Mouse (Mus musculus) stomach, embryonic 16.5 days (tissue): Measurements from ENCODE around the gene Osmr. TPM values are rescaled to one million over a fixed set of nuclear protein-coding genes. Genes with fewer than 3 reads are reported as not detected.
A peak's percentile ranks its signal among the peaks of the same experiment; 100 is the strongest.

ENCODE experiments used
- ATAC-seq: fragments of 200-750 bp; cut with Nextera tagmentation; 2 replicates; pipeline ENCODE4 v1.8.0; 2017; ENCODE audit warnings: moderate number of reproducible peaks, moderate TSS enrichment; ENCODE audit not compliant: insufficient read depth, low FRiP score
- H3K27ac ChIP-seq: fragments of 300-500 bp; sonication (generic); 2 replicates; pipeline ENCODE4 v1.5.1; 2014; ENCODE audit warnings: low read length
- H3K27me3 ChIP-seq: fragments of 300-500 bp; sonication (generic); 2 replicates; pipeline ENCODE4 v1.6.1; 2014; ENCODE audit warnings: low read length, control low read depth, mixed read lengths; ENCODE audit not compliant: control insufficient read depth, insufficient read depth
- H3K36me3 ChIP-seq: fragments of 300-500 bp; sonication (generic); 2 replicates; pipeline ENCODE4 v1.6.1; 2014; ENCODE audit warnings: low read length; ENCODE audit not compliant: control insufficient read depth, insufficient read depth
- H3K4me1 ChIP-seq: fragments of 300-500 bp; sonication (generic); 2 replicates; pipeline ENCODE4 v1.6.1; 2014; ENCODE audit warnings: low read length, control low read depth, mixed read lengths; ENCODE audit not compliant: control insufficient read depth, insufficient read depth
- H3K4me2 ChIP-seq: fragments of 300-500 bp; sonication (generic); 2 replicates; pipeline ENCODE4 v1.6.1; 2014; ENCODE audit warnings: low read depth, low read length, mixed read lengths
- H3K4me3 ChIP-seq: fragments of 300-500 bp; sonication (generic); replicated peaks from 2 replicates; pipeline ENCODE4 v1.5.1; 2014; ENCODE audit warnings: mild to moderate bottlenecking, low read length
- H3K9ac ChIP-seq: fragments of 300-500 bp; sonication (generic); 2 replicates; pipeline ENCODE4 v1.6.1; 2014; ENCODE audit warnings: low read length
- H3K9me3 ChIP-seq: fragments of 300-500 bp; sonication (generic); replicated peaks from 2 replicates; pipeline ENCODE4 v1.6.1; 2016; ENCODE audit warnings: low read length, control low read depth; ENCODE audit not compliant: control insufficient read depth
- WGBS: fragments of 180-500 bp; shearing (Covaris S2); extraction: QIAGEN DNeasy Blood & Tissue Kit; methylation state at CpG from one replicate; pipeline ENCODE4 v1.1.7; 2014; 5-methylcytosine and 5-hydroxymethylcytosine counted together
- polyA plus RNA-seq: library from polyadenylated mRNA; unstranded; fragments of >200 nt; fragmentation: Nextera tagmentation; extraction: Ambion mirVana; gene quantifications from 2 replicates; pipeline ENCODE4 v1.2.1, GENCODE M21; 2015

Osmr gene
- polyA plus RNA-seq, 1 experiment from 2014 or later, result 2.5 TPM

DNA sequence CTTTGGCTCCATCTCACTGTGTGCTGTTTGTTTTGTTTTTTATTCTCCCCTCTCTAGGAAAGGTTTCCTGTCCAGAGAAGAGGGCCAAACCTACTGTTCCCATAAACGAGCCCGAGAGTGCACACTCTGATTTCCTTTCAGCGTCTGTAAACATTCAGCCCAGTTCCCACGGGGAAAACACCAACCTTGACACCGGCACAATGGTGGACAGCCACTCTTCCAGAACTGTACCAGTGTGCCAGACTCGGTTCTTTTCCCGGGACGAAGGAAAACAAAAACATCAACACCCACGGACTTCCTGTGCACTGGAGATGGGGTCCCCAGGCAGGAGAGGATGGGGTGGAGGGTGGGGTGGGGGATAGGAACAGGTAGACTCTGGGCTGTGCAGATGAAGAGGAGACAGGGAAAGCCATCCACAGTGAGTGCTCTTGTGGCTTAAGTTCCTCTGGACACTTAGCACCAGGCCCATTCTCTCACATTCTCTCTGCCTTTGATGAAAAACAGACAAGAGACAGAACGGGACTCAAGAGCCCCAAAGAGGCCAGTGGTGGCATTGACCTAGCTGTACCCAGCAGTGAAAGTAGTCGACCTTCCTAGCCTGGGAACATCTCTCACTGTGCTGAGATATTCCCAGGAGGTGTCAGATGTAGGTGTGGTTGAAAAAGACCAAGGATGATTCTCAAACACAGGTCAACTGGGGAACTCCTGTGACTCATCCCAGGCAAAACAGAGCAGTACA, 3.0 kb downstream of the Osmr start:
- H3K4me2 ChIP-seq, result no peak overlapping the region

DNA sequence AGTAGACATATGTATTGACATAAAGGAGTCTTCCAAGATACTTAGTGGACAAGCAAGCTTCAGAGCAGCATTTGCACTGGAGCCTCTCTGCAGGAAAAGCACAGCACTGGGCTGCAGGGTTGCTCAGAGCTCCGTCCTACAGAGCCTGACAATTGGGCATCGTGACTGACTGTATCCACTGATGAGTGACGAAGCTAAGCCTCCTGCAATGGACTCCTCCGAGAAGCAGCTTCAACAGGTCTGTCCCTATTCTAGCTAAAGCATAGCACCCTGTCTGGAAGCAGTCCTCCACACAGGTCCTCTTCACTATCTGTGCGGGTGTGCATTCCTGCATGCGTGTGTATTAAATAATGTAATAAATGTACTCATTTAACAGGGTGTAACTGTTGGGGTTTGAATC, 7.9 kb downstream of the Osmr start:
- no peak overlapping the region for H3K27ac ChIP-seq
- no peaks in the 10 kb centered on the region for H3K27me3 ChIP-seq
- no peak overlapping the region for H3K4me2 ChIP-seq
- peaks cover 3% of the 10 kb centered on the region; the same call in 1 of the 2 replicates for H3K4me1 ChIP-seq
- H3K9ac ChIP-seq, result no peak overlapping the region
- no peak for ATAC-seq
- H3K4me3 ChIP-seq, result no peak overlapping the region
- 81% methylated on average over 6 of the region's 6 CpGs for WGBS
- H3K9me3 ChIP-seq, result no peaks in the 10 kb centered on the region
- no peaks in the 10 kb centered on the region for H3K36me3 ChIP-seq

More for the DNA sequence above, 3.0 kb downstream of the Osmr start:
- no peak for ATAC-seq
- 40% methylated on average over 11 of the region's 11 CpGs for WGBS
- H3K27ac ChIP-seq, result no peak overlapping the region
- H3K4me1 ChIP-seq, result peaks cover 6% of the 10 kb centered on the region; the same call in 1 of the 2 replicates
- H3K9ac ChIP-seq, result no peak overlapping the region
- no peak overlapping the region for H3K4me3 ChIP-seq
- H3K27me3 ChIP-seq, result peaks cover 6% of the 10 kb centered on the region; the same call in 1 of the 2 replicates
- no peaks in the 10 kb centered on the region for H3K9me3 ChIP-seq
- no peaks in the 10 kb centered on the region for H3K36me3 ChIP-seq

DNA sequence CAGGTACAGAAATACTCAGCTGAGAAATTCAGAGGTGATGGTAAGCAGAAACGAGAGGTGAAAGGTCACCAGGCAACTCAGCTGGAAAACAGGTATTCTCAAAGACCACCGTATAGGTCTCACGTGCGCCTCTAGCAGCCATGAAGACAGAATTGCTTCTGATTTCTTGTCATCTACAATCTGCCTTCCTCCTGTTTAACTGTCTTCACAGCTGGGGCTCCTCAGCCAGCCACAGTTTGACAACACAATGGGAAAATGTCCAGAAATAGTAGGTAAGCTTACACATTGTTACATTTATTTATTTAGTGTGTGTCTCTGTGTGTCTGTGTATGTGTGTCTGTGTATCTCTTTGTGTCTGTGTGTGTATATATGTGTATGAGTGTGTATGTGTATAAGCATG, 12.6 kb downstream of the Osmr start:
- Histone ChIP-seq H3K4me1 (peaks cover 8% of the 10 kb centered on the region), H3K36me3 (no peaks in the 10 kb centered on the region), H3K9me3 (no peaks in the 10 kb centered on the region), H3K9ac (no peak overlapping the region), H3K27me3 (no peaks in the 10 kb centered on the region), H3K4me3 (no peak overlapping the region), H3K27ac (0 out of 2 replicates have a peak overlapping the region, but pooled peaks have one; percentile 34), H3K4me2 (no peak overlapping the region)
- ATAC-seq, result no peak
- WGBS, result 74% methylated on average over 4 of the region's 4 CpGs

DNA sequence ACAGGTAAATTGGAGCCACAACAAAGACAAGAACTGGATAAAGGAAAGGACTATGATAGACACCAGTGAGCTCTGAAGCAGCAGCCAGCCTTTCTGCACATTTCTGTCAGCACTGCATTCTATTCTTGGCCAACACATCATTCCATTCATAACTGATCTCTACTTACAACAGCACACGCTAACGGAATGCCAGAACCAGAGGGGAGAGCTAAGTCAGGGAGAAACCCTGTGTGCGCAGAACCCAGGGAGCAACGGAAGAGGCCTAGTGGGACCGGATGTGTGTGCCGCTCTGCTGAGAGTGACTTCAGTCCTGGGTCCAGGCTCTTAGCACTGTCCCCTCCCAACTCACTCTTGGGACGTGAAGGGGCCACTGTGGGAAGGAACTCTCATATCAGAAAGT, 13.2 kb downstream of the Osmr start:
- no peak overlapping the region for H3K4me2 ChIP-seq
- no peaks in the 10 kb centered on the region for H3K9me3 ChIP-seq
- H3K27me3 ChIP-seq, result no peaks in the 10 kb centered on the region
- peaks cover 8% of the 10 kb centered on the region for H3K4me1 ChIP-seq
- 50% methylated on average over 7 of the region's 7 CpGs for WGBS
- peak overlapping the region; percentile 34; the same call in 1 of the 2 replicates for H3K27ac ChIP-seq
- no peak overlapping the region for H3K4me3 ChIP-seq
- H3K36me3 ChIP-seq, result no peaks in the 10 kb centered on the region
- H3K9ac ChIP-seq, result no peak overlapping the region
- ATAC-seq, result peak; percentile 64; the same call in 1 of the 2 replicates

DNA sequence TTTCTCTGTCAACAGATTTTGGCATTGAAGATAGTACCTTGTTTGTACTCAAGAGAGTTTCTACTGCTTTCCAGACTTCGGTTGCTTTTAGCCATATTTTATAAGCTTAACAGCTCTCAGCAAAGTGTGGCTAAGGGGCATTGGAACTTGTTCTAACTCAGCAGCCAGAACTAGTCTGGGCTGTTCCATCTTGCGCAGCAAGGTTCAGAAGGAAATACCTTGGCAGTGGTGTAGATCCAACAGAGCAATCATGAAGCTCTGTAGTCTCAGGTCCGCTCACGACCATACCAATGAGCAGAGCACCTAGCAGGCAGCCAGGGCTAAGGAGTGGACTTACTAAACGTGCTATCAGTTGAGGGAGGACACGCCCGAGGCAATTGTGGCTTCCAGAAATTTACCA, 15.0 kb downstream of the Osmr start:
- peaks cover 8% of the 10 kb centered on the region for H3K4me1 ChIP-seq
- H3K4me3 ChIP-seq, result no peak overlapping the region
- no peak overlapping the region for H3K4me2 ChIP-seq
- H3K36me3 ChIP-seq, result no peaks in the 10 kb centered on the region
- no peak overlapping the region for H3K9ac ChIP-seq
- no peaks in the 10 kb centered on the region for H3K27me3 ChIP-seq
- ATAC-seq, result no peak
- H3K27ac ChIP-seq, result no peak overlapping the region
- WGBS, result 67% methylated on average over 7 of the region's 7 CpGs
- no peaks in the 10 kb centered on the region for H3K9me3 ChIP-seq

DNA sequence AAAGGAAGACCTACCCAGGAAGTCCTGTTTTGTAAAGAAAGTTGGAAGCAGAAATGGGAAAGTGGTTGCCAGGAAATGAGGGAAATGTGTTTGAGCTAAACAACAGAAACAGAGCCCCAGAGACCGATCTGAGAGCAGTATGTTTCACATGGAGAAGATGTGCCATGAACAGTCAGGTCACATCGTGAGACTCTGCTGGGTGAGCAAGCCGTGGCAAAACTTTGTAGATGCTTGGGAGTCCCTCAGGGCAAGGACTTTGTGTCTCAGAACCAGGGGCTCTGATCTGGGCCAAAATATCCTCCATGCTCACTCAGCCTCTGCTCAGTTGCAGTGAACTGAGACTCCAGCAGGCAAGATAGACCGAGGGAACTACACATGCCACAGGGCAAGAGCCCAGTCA, 15.9 kb downstream of the Osmr start:
- H3K36me3 ChIP-seq, result no peaks in the 10 kb centered on the region
- no peaks in the 10 kb centered on the region for H3K9me3 ChIP-seq
- H3K27me3 ChIP-seq, result no peaks in the 10 kb centered on the region
- H3K4me2 ChIP-seq, result no peak overlapping the region
- no peak for ATAC-seq
- H3K4me1 ChIP-seq, result peaks cover 8% of the 10 kb centered on the region
- 85% methylated on average over 4 of the region's 4 CpGs for WGBS
- H3K9ac ChIP-seq, result no peak overlapping the region
- no peak overlapping the region for H3K4me3 ChIP-seq
- H3K27ac ChIP-seq, result no peak overlapping the region

DNA sequence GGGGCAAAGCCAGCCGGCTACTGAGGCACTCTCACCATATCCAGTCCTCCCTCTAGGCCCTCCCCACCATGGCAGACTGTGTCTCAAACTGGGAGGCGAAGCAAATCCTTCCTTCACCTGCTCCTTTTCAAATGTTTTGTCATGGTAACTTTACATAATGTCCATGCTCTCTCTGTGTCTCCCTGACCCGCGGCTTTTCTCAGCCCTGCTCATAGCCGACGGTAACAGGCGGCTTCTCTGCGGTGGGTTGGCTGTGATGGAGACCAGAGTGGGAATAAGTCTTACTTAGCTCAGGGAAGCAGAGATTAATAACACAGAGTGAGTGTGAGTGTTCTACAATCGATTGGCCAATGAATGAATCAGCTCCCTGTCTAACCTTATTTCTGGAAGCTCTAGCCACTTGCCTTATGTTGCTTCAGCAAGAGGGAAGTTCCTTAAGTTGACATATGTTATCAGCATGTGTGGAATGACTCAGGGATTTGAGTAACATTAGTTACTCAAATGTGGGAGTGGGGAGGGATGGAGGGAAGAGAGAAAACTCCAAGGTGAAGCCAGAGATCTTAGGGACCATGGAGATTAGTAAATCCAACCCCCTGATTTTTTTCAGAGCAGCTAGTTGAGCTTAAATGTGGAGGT, 17.4 kb downstream of the Osmr start:
- ATAC-seq, result no peak

DNA sequence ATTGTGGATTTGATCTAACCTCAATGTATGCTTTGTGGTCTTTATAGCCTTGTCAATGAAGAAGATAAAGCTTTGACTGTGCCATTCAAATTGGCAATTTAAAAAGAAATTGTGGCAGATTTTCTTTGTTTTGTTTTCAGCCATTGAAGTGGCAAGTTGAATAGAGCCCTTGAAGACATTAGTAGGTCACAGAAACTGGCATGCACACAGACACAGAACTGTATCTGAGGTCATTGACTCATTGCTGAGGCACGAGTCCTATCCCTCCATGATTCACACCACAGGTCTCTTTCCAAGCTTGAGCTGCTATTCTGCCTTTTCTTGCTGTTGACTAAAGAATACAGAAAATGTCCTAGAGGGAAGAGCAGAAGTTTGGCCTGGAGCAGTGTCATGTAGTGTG, 24.9 kb downstream of the Osmr start:
- no peak overlapping the region for H3K4me3 ChIP-seq
- no peaks in the 10 kb centered on the region for H3K9me3 ChIP-seq
- no peak overlapping the region for H3K27ac ChIP-seq
- no peaks in the 10 kb centered on the region for H3K36me3 ChIP-seq
- ATAC-seq, result no peak
- H3K9ac ChIP-seq, result no peak overlapping the region
- no peak overlapping the region for H3K4me2 ChIP-seq
- 76% methylated on average over 1 of the region's 1 CpGs for WGBS
- no peaks in the 10 kb centered on the region for H3K27me3 ChIP-seq
- no peaks in the 10 kb centered on the region for H3K4me1 ChIP-seq

More for the DNA sequence above, 17.4 kb downstream of the Osmr start:
- Histone ChIP-seq H3K27me3 (no peaks in the 10 kb centered on the region), H3K4me1 (peaks cover 8% of the 10 kb centered on the region), H3K9me3 (no peaks in the 10 kb centered on the region), H3K4me2 (no peak overlapping the region), H3K27ac (no peak overlapping the region), H3K36me3 (no peaks in the 10 kb centered on the region), H3K4me3 (no peak overlapping the region), H3K9ac (no peak overlapping the region)
- 83% methylated on average over 9 of the region's 9 CpGs for WGBS

DNA sequence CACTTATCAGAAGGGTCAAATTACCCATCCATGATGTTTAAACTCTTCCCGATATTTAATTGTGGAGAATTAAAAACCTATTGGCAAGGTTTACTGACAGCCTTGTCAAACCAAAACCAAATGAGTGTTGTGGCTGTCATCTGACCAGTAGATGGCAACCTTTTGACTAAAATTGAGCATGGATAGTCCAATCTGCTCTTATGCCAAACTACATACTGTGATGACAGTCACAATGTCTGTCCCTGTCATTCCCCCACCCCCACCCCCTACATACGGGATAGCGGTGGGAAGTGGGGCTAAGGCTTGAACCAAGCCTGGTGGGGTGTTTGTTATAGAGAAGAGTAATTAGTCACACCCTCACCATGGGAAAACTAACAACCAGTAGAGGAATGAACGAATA, 34.6 kb downstream of the Osmr start:
- 46% methylated on average over 4 of the region's 4 CpGs for WGBS
- Histone ChIP-seq H3K9me3 (no peaks in the 10 kb centered on the region), H3K27ac (no peak overlapping the region), H3K9ac (no peak overlapping the region), H3K27me3 (no peaks in the 10 kb centered on the region), H3K4me1 (no peaks in the 10 kb centered on the region), H3K4me2 (no peak overlapping the region), H3K36me3 (no peaks in the 10 kb centered on the region), H3K4me3 (no peak overlapping the region)
- ATAC-seq, result no peak
